Mouse (Mus musculus): Measurements from ENCODE around the gene Crygn.

Gene Crygn

GRCm38 (mm10) chr5:24752175-24752498 lies 5.7 kb downstream of the Crygn start:
- TF ChIP-seq GATA4 (IDR thresholded peaks at IDR 0.05; ENCODE audit: insufficient replicate concordance, low read length) = no peak

- TF ChIP-seq GATA4 (IDR thresholded peaks at IDR 0.05; ENCODE audit: insufficient replicate concordance, low read length) = no peak
Observed at GRCm38 (mm10) chr5:24751305-24752174, 6.3 kb downstream of the Crygn start.

- no peak for TF ChIP-seq GATA4 (IDR thresholded peaks at IDR 0.05; ENCODE audit: insufficient replicate concordance, low read length)
Observed at GRCm38 (mm10) chr5:24750321-24751304, 7.2 kb downstream of the Crygn start.

- no peak for TF ChIP-seq GATA4 (IDR thresholded peaks at IDR 0.05; ENCODE audit: insufficient replicate concordance, low read length)
Observed at GRCm38 (mm10) chr5:24749731-24750130, 8.1 kb downstream of the Crygn start.

- TF ChIP-seq GATA4 (IDR thresholded peaks at IDR 0.05; ENCODE audit: insufficient replicate concordance, low read length) = no peak
Observed at GRCm38 (mm10) chr5:24747533-24747932, 10.3 kb downstream of the Crygn start.

- TF ChIP-seq GATA4 (IDR thresholded peaks at IDR 0.05; ENCODE audit: insufficient replicate concordance, low read length) = no peak
Observed at GRCm38 (mm10) chr5:24743956-24744355, 13.9 kb downstream of the Crygn start.

- TF ChIP-seq GATA4 (IDR thresholded peaks at IDR 0.05; ENCODE audit: insufficient replicate concordance, low read length) = no peak
Observed at GRCm38 (mm10) chr5:24741172-24741885, 16.5 kb downstream of the Crygn start.

- TF ChIP-seq GATA4 (IDR thresholded peaks at IDR 0.05; ENCODE audit: insufficient replicate concordance, low read length) = peak; percentile 30; the same call in 1 of the 2 replicates
Observed at GRCm38 (mm10) chr5:24739141-24739753, 18.6 kb downstream of the Crygn start.

GRCm38 (mm10) chr5:24738517-24738916 lies 19.3 kb downstream of the Crygn start:
- TF ChIP-seq GATA4 (IDR thresholded peaks at IDR 0.05; ENCODE audit: insufficient replicate concordance, low read length) = no peak

GRCm38 (mm10) chr5:24737595-24737994 lies 20.2 kb downstream of the Crygn start:
- TF ChIP-seq GATA4 (IDR thresholded peaks at IDR 0.05; ENCODE audit: insufficient replicate concordance, low read length) = no peak

GRCm38 (mm10) chr5:24733771-24734426 lies 23.9 kb downstream of the Crygn start:
- no peak for TF ChIP-seq GATA4 (IDR thresholded peaks at IDR 0.05; ENCODE audit: insufficient replicate concordance, low read length)

GRCm38 (mm10) chr5:24733134-24733533 lies 24.7 kb downstream of the Crygn start:
- TF ChIP-seq GATA4 (IDR thresholded peaks at IDR 0.05; ENCODE audit: insufficient replicate concordance, low read length) = no peak

- TF ChIP-seq GATA4 (IDR thresholded peaks at IDR 0.05; ENCODE audit: insufficient replicate concordance, low read length) = no peak
Observed at GRCm38 (mm10) chr5:24730986-24731385, 26.8 kb downstream of the Crygn start.

- TF ChIP-seq GATA4 (IDR thresholded peaks at IDR 0.05; ENCODE audit: insufficient replicate concordance, low read length) = no peak
Observed at GRCm38 (mm10) chr5:24730488-24730871, 27.3 kb downstream of the Crygn start, which contains the start of gene Wdr86. Gene Wdr86 (minus strand): TSS chr5:24730727.
